Mouse (Mus musculus): ENCODE data around the gene Ascc1. TPM values are rescaled to one million over a fixed set of nuclear protein-coding genes. Genes with fewer than 3 reads are reported as not detected.
A peak's percentile ranks its signal among the peaks of the same experiment; 100 is the strongest.

The Ascc1 gene
- polyA plus RNA-seq, 1 experiment from 2014 or later, result 58.0 TPM

- Histone ChIP-seq H3K4me3 (ENCODE audit: low read length) (no peak overlapping the region), H3K4me1 (ENCODE audit: insufficient read depth, low read length) (peaks cover 58% of the 10 kb centered on the region), H3K27ac (ENCODE audit: low read length) (peak overlapping the region; percentile 85), H3K9me3 (ENCODE audit: low read length) (no peaks in the 10 kb centered on the region), H3K9ac (replicated peaks; ENCODE audit: low read length) (no peak overlapping the region), H3K27me3 (ENCODE audit: insufficient read depth, low read length) (no peaks in the 10 kb centered on the region), H3K4me2 (replicated peaks; ENCODE audit: low read depth, low read length) (no peak overlapping the region), H3K36me3 (ENCODE audit: insufficient read depth, low read length) (no peaks in the 10 kb centered on the region)
- ATAC-seq (ENCODE audit: low FRiP score, low TSS enrichment), result peak; percentile 81
- 26% methylated on average over 7 of the region's 7 CpGs for WGBS
These were observed 26.4 kb downstream of the Ascc1 start for GRCm38 (mm10) chr10:60028979-60029378.

DNA sequence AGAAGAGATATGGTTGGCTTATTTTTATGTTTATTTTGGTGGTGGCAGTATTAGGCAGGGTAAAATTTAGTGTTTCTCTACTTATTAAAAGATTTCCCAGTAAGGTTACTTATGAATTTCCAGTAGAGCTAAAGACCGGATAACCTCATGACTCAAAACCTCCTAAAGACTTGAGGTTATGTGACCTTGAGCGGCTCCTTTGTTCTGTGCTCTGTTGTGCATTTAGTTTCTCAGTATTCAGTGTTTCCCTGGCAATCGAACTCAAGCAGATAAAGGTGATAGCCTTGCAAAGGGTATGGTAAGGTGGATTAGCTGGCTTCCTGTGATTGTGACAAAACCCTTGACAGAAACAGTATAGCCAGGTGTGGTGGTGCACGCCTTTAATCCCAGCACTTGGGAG, 26.8 kb downstream of the Ascc1 start:
- Histone ChIP-seq H3K27me3 (ENCODE audit: insufficient read depth, low read length) (no peaks in the 10 kb centered on the region), H3K9ac (replicated peaks; ENCODE audit: low read length) (no peak overlapping the region), H3K4me3 (ENCODE audit: low read length) (no peak overlapping the region), H3K36me3 (ENCODE audit: insufficient read depth, low read length) (no peaks in the 10 kb centered on the region), H3K4me1 (ENCODE audit: insufficient read depth, low read length) (peaks cover 58% of the 10 kb centered on the region), H3K27ac (ENCODE audit: low read length) (peak overlapping the region; percentile 85), H3K4me2 (replicated peaks; ENCODE audit: low read depth, low read length) (no peak overlapping the region), H3K9me3 (ENCODE audit: low read length) (no peaks in the 10 kb centered on the region)
- no peak for ATAC-seq (ENCODE audit: low FRiP score, low TSS enrichment)
- 76% methylated on average over 4 of the region's 4 CpGs for WGBS

GRCm38 (mm10) chr10:60031562-60031961, 29.0 kb downstream of the Ascc1 start:
- Histone ChIP-seq H3K9ac (replicated peaks; ENCODE audit: low read length) (no peak overlapping the region), H3K27me3 (ENCODE audit: insufficient read depth, low read length) (no peaks in the 10 kb centered on the region), H3K4me3 (ENCODE audit: low read length) (no peak overlapping the region), H3K4me1 (ENCODE audit: insufficient read depth, low read length) (peaks cover 46% of the 10 kb centered on the region), H3K4me2 (replicated peaks; ENCODE audit: low read depth, low read length) (no peak overlapping the region), H3K9me3 (ENCODE audit: low read length) (no peaks in the 10 kb centered on the region), H3K27ac (ENCODE audit: low read length) (no peak overlapping the region), H3K36me3 (ENCODE audit: insufficient read depth, low read length) (no peaks in the 10 kb centered on the region)
- WGBS, result 59% methylated on average over 8 of the region's 8 CpGs
- ATAC-seq (ENCODE audit: low FRiP score, low TSS enrichment), result no peak

DNA sequence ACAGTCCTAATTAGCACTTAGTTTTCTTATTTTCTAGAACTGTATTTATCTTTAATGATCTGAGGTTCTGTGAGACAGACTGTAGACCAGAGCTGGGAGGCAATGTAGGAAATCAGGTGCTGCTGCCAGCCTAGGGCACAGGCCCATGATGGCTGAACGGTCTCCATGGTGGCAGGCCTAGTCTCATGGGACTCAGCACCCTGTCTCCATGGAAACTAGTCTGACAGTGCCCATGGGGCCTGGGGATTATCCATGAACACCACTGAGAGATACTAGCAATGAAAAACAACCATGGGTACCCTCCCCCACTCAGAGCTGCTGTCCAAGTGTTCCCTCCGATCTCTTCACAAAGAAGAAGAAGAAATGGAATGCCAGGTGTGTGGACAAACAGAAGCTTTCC, 29.4 kb downstream of the Ascc1 start:
- H3K27me3 ChIP-seq (ENCODE audit: insufficient read depth, low read length), result no peaks in the 10 kb centered on the region
- no peaks in the 10 kb centered on the region for H3K36me3 ChIP-seq (ENCODE audit: insufficient read depth, low read length)
- no peak overlapping the region for H3K9ac ChIP-seq (replicated peaks; ENCODE audit: low read length)
- H3K4me2 ChIP-seq (replicated peaks; ENCODE audit: low read depth, low read length), result no peak overlapping the region
- no peaks in the 10 kb centered on the region for H3K9me3 ChIP-seq (ENCODE audit: low read length)
- H3K4me1 ChIP-seq (ENCODE audit: insufficient read depth, low read length), result peaks cover 41% of the 10 kb centered on the region
- H3K4me3 ChIP-seq (ENCODE audit: low read length), result no peak overlapping the region
- H3K27ac ChIP-seq (ENCODE audit: low read length), result no peak overlapping the region
- no peak for ATAC-seq (ENCODE audit: low FRiP score, low TSS enrichment)
- 61% methylated on average over 2 of the region's 2 CpGs for WGBS

- Histone ChIP-seq H3K4me1 (ENCODE audit: insufficient read depth, low read length) (peaks cover 36% of the 10 kb centered on the region), H3K4me3 (ENCODE audit: low read length) (no peak overlapping the region), H3K9ac (replicated peaks; ENCODE audit: low read length) (no peak overlapping the region), H3K36me3 (ENCODE audit: insufficient read depth, low read length) (no peaks in the 10 kb centered on the region), H3K9me3 (ENCODE audit: low read length) (no peaks in the 10 kb centered on the region), H3K4me2 (replicated peaks; ENCODE audit: low read depth, low read length) (no peak overlapping the region), H3K27me3 (ENCODE audit: insufficient read depth, low read length) (no peaks in the 10 kb centered on the region), H3K27ac (ENCODE audit: low read length) (no peak overlapping the region)
- WGBS, result 71% methylated on average over 2 of the region's 2 CpGs
- no peak for ATAC-seq (ENCODE audit: low FRiP score, low TSS enrichment)
These were observed 30.0 kb downstream of the Ascc1 start for GRCm38 (mm10) chr10:60032622-60033021.

DNA sequence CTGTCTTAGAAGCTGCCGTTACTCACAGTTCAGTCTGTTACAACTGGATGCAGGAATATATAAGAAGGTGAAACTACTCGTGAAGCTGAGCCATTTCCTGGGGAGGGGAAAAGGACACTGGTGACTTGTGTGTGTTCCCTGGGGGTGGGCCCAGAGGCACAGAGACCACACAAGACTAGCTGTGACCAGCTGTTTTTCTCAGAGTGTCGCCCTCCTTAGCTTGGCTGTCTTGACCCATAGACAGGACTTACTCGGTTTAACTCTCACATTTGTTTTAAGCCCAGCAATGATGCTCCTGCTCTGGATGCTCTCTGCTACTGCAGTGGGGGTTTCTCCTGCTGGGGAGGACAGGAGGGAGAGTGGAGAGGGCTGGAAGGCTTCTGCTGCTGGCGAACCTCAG, 30.5 kb downstream of the Ascc1 start:
- no peak overlapping the region for H3K4me2 ChIP-seq (replicated peaks; ENCODE audit: low read depth, low read length)
- H3K9me3 ChIP-seq (ENCODE audit: low read length), result no peaks in the 10 kb centered on the region
- no peak overlapping the region for H3K27ac ChIP-seq (ENCODE audit: low read length)
- H3K9ac ChIP-seq (replicated peaks; ENCODE audit: low read length), result no peak overlapping the region
- no peak overlapping the region for H3K4me3 ChIP-seq (ENCODE audit: low read length)
- no peaks in the 10 kb centered on the region for H3K27me3 ChIP-seq (ENCODE audit: insufficient read depth, low read length)
- ATAC-seq (ENCODE audit: low FRiP score, low TSS enrichment), result no peak
- H3K4me1 ChIP-seq (ENCODE audit: insufficient read depth, low read length), result peaks cover 32% of the 10 kb centered on the region
- WGBS, result 42% methylated on average over 5 of the region's 5 CpGs
- no peaks in the 10 kb centered on the region for H3K36me3 ChIP-seq (ENCODE audit: insufficient read depth, low read length)

- 74% methylated on average over 3 of the region's 3 CpGs for WGBS
- H3K9ac ChIP-seq (replicated peaks; ENCODE audit: low read length), result no peak overlapping the region
These were observed 32.0 kb downstream of the Ascc1 start for GRCm38 (mm10) chr10:60034621-60035020.

DNA sequence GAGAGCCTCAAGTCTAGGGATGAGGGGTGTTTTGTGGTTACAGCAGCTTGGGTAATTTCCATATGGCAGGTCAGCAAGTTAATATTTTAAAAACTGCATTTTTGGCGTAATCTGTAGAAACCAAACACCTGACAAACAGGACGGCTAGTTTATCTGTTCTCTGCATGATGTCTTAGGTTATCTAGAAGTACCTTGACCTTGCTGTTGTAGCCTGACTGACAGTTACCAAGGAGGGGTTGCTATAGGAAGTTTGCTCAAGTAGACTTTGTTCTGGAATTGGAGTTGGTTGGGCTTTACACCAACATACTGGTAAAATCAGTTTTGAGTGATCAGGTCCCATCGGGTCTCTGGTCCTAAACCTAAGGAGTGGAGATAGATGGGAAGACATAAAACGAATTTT, 33.1 kb downstream of the Ascc1 start:
- Histone ChIP-seq H3K4me1 (ENCODE audit: insufficient read depth, low read length) (peaks cover 18% of the 10 kb centered on the region), H3K9ac (replicated peaks; ENCODE audit: low read length) (no peak overlapping the region), H3K4me3 (ENCODE audit: low read length) (no peak overlapping the region), H3K27me3 (ENCODE audit: insufficient read depth, low read length) (no peaks in the 10 kb centered on the region), H3K9me3 (ENCODE audit: low read length) (no peaks in the 10 kb centered on the region), H3K36me3 (ENCODE audit: insufficient read depth, low read length) (no peaks in the 10 kb centered on the region), H3K27ac (ENCODE audit: low read length) (no peak overlapping the region), H3K4me2 (replicated peaks; ENCODE audit: low read depth, low read length) (no peak overlapping the region)
- 78% methylated on average over 4 of the region's 4 CpGs for WGBS
- no peak for ATAC-seq (ENCODE audit: low FRiP score, low TSS enrichment)

More at GRCm38 (mm10) chr10:60034621-60035020, 32.0 kb downstream of the Ascc1 start:
- H3K9me3 ChIP-seq (ENCODE audit: low read length), result no peaks in the 10 kb centered on the region
- H3K4me2 ChIP-seq (replicated peaks; ENCODE audit: low read depth, low read length), result no peak overlapping the region
- H3K36me3 ChIP-seq (ENCODE audit: insufficient read depth, low read length), result no peaks in the 10 kb centered on the region
- no peak overlapping the region for H3K27ac ChIP-seq (ENCODE audit: low read length)
- H3K4me1 ChIP-seq (ENCODE audit: insufficient read depth, low read length), result peaks cover 18% of the 10 kb centered on the region
- ATAC-seq (ENCODE audit: low FRiP score, low TSS enrichment), result no peak
- H3K4me3 ChIP-seq (ENCODE audit: low read length), result no peak overlapping the region
- no peaks in the 10 kb centered on the region for H3K27me3 ChIP-seq (ENCODE audit: insufficient read depth, low read length)

DNA sequence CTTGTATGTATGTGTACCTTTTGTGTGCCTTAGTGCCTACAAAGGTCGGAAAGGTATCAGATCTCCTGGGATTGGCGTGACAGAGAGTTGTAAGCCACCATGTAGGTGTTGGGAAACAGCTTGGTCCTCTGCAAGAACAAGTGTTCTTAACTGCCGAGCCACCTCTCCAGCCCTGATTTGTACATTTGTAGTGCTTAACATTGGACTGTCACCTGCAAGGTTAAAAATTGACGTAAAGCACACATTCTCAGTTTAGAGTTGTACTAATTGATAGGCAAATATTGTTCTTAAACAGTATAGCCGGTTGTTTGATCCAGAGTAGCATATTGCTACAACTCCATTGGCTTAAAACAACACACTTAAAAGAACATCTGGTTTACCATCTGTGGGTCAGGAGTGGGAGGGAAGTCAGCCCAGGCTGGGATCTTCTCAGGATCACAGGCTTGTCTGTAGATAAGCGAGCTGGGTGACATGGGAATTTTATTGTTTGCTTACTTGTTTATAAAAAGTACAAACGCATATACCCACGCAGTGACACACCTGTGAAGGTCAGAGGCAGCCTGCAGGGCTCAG, 39.8 kb downstream of the Ascc1 start:
- ATAC-seq (ENCODE audit: low FRiP score, low TSS enrichment), result no peak
- Histone ChIP-seq H3K4me2 (replicated peaks; ENCODE audit: low read depth, low read length) (no peak overlapping the region), H3K27ac (ENCODE audit: low read length) (no peak overlapping the region), H3K9ac (replicated peaks; ENCODE audit: low read length) (no peak overlapping the region), H3K4me1 (ENCODE audit: insufficient read depth, low read length) (no peaks in the 10 kb centered on the region), H3K4me3 (ENCODE audit: low read length) (no peak overlapping the region), H3K27me3 (ENCODE audit: insufficient read depth, low read length) (no peaks in the 10 kb centered on the region), H3K9me3 (ENCODE audit: low read length) (no peaks in the 10 kb centered on the region), H3K36me3 (ENCODE audit: insufficient read depth, low read length) (0 out of 2 replicates have a peak, but pooled peaks cover 6% of the 10 kb centered on the region)
- WGBS, result 66% methylated on average over 8 of the region's 8 CpGs

GRCm38 (mm10) chr10:60046696-60047095, 44.1 kb downstream of the Ascc1 start:
- H3K9ac ChIP-seq (replicated peaks; ENCODE audit: low read length), result no peak overlapping the region
- no peaks in the 10 kb centered on the region for H3K27me3 ChIP-seq (ENCODE audit: insufficient read depth, low read length)
- H3K4me2 ChIP-seq (replicated peaks; ENCODE audit: low read depth, low read length), result no peak overlapping the region
- peaks cover 3% of the 10 kb centered on the region; the same call in 1 of the 2 replicates for H3K9me3 ChIP-seq (ENCODE audit: low read length)
- WGBS, result 68% methylated on average over 5 of the region's 5 CpGs
- peaks cover 18% of the 10 kb centered on the region for H3K36me3 ChIP-seq (ENCODE audit: insufficient read depth, low read length)
- no peak overlapping the region for H3K27ac ChIP-seq (ENCODE audit: low read length)
- ATAC-seq (ENCODE audit: low FRiP score, low TSS enrichment), result no peak
- H3K4me3 ChIP-seq (ENCODE audit: low read length), result no peak overlapping the region
- H3K4me1 ChIP-seq (ENCODE audit: insufficient read depth, low read length), result no peaks in the 10 kb centered on the region
